Mouse (Mus musculus) liver, embryonic 14.5 days (tissue): ENCODE data around the gene Amotl2. TPM values are rescaled to one million over a fixed set of nuclear protein-coding genes. Genes with fewer than 3 reads are reported as not detected.

Experiments
- ATAC-seq: fragments of 200-750 bp; cut with Nextera tagmentation; 2 replicates; pipeline ENCODE4 v1.8.0; 2017; ENCODE audit warnings: moderate number of reproducible peaks, mild to moderate bottlenecking, moderate library complexity; ENCODE audit not compliant: insufficient read depth
- DNase-seq, 3 experiments: peaks; one replicate each; pipeline ENCODE4 v3.0.0-alpha.2; 2012 to 2013; ENCODE audit warnings: low read depth in 3 of 3, low spot score in 3 of 3
- H3K27ac ChIP-seq: fragments of 300-500 bp; sonication (generic); 2 replicates; pipeline ENCODE4 v1.5.1; 2014; ENCODE audit warnings: moderate library complexity, mild to moderate bottlenecking, control low read depth, inconsistent platforms
- H3K27me3 ChIP-seq: fragments of 300-500 bp; sonication (generic); 2 replicates; pipeline ENCODE4 v1.6.1; 2014; ENCODE audit warnings: mild to moderate bottlenecking, low read length, moderate library complexity; ENCODE audit not compliant: control insufficient read depth, insufficient read depth
- H3K36me3 ChIP-seq: fragments of 300-500 bp; sonication (generic); replicated peaks from 2 replicates; pipeline ENCODE4 v1.6.1; 2014; ENCODE audit warnings: low read depth; ENCODE audit not compliant: control insufficient read depth, insufficient read depth
- H3K4me1 ChIP-seq, 2 experiments: fragments of 200-500 bp in 1 of 2; fragments of 300-500 bp in 1 of 2; sonication (generic) in 1 of 2; replicated peaks; 2 replicates each; pipeline ENCODE4 v1.6.1; 2012 to 2014; ENCODE audit warnings: antibody characterized with exemption in 1 of 2, inconsistent platforms in 1 of 2, low read length in 1 of 2; ENCODE audit not compliant: control insufficient read depth in 2 of 2, insufficient read depth in 2 of 2
- H3K4me2 ChIP-seq: fragments of 300-500 bp; sonication (generic); 2 replicates; pipeline ENCODE4 v1.6.1; 2014; ENCODE audit warnings: low read depth, mild to moderate bottlenecking, control low read depth, moderate library complexity
- H3K4me3 ChIP-seq, 2 experiments: fragments of 200-500 bp in 1 of 2; fragments of 300-500 bp in 1 of 2; sonication (generic) in 1 of 2; 2 replicates each; pipeline ENCODE4 v1.5.1; 2012 to 2014; ENCODE audit warnings: low read depth in 2 of 2, low read length in 2 of 2, mild to moderate bottlenecking in 2 of 2, control low read depth in 1 of 2, inconsistent platforms in 1 of 2, moderate library complexity in 1 of 2; ENCODE audit not compliant: insufficient read depth in 1 of 2
- H3K9ac ChIP-seq: fragments of 300-500 bp; sonication (generic); replicated peaks from 2 replicates; pipeline ENCODE4 v1.6.1; 2014; ENCODE audit warnings: mild to moderate bottlenecking, control low read depth, moderate library complexity
- H3K9me3 ChIP-seq: fragments of 300-500 bp; sonication (generic); 2 replicates; pipeline ENCODE4 v1.6.1; 2016; ENCODE audit warnings: low read length, mixed read lengths; ENCODE audit not compliant: control insufficient read depth
- CTCF ChIP-seq: IDR thresholded peaks from 2 replicates; pipeline ENCODE4 v1.5.1; 2016; ENCODE audit warnings: antibody characterized with exemption, low read depth, control low read depth
- EP300 ChIP-seq: IDR thresholded peaks from 2 replicates; pipeline ENCODE4 v1.6.1; 2016; ENCODE audit warnings: antibody characterized with exemption, low read depth
- WGBS: fragments of 180-500 bp; shearing (Covaris S2); extraction: QIAGEN DNeasy Blood & Tissue Kit; methylation state at CpG from one replicate; pipeline ENCODE4 v1.1.7; 2014; ENCODE audit not compliant: insufficient replicate concordance; 5-methylcytosine and 5-hydroxymethylcytosine counted together
- polyA plus RNA-seq, 2 experiments: library from polyadenylated mRNA; depleted of rRNA in 1 of 2; stranded (reverse) in 1 of 2; unstranded in 1 of 2; fragments of >200 nt; fragmentation: Nextera tagmentation in 1 of 2; extraction: Ambion mirVana in 1 of 2; gene quantifications; 2 replicates each; pipeline versions ENCODE4 v1.2.1 to v1.2.3; 2012 to 2014

The Amotl2 gene
- polyA plus RNA-seq (2012; rRNA removed) (2.1 and 2.6 TPM in 2 replicates), polyA plus RNA-seq (2014; fragmentation: Nextera tagmentation; extraction: Ambion mirVana) (2.5 and 3.0 TPM in 2 replicates)

DNA sequence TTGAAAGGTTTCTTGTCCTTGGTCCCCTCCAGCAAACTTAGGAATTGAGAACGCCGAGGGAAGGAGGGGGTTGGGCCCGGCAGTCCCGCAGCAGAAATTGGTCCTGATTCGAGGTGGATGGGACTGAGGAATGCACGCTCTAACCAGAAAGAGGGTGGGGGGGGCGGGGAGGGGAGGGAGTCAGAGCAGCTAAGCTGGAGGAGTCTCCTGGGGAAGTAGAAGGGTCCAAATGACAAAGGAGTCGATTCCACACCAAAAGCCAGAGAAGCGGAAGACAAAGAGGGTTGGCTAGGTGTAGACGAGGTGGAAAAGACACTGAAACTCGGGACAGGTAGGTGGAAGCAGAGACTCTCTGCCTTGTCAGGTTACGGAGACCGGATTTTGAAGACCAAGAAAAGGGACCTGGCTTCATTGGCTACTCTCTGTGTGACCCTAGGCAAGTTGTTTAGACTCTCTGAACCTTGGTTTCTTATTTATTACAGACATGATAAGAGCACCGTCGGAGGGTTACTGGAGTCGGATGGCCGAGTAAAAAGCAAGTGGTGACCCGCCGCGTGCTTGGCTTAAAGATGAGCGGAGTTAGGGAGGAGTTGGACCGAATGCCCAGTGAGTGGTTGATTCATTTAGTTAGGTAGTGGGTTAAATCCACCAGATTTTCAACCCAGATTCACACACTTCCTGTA, at the start of gene Amotl2:
Amotl2 (plus strand) TSS at position 192 of the 683 bp plus-strand sequence.
- Histone ChIP-seq H3K9me3 (no peaks in the 10 kb centered on the region), H3K27me3 (peaks cover 40% of the 10 kb centered on the region), H3K4me2 (peak within 1 kb of the TSS; percentile 45), H3K36me3 (no peaks in the 10 kb centered on the region), H3K4me3 (peak within 1 kb of the TSS; percentile 57 to 61), H3K9ac (no peak within 1 kb of the TSS), H3K4me1 (peaks cover 0 to 5% of the 10 kb centered on the region in 2 experiments; a peak in 2 of 4 replicates), H3K27ac (no peak within 1 kb of the TSS)
- DNase-seq (no peak), ATAC-seq (no peak)
- TF ChIP-seq CTCF, result no peak
- no peak for TF ChIP-seq EP300
- 6% methylated on average over 22 of the region's 22 CpGs for WGBS

DNA sequence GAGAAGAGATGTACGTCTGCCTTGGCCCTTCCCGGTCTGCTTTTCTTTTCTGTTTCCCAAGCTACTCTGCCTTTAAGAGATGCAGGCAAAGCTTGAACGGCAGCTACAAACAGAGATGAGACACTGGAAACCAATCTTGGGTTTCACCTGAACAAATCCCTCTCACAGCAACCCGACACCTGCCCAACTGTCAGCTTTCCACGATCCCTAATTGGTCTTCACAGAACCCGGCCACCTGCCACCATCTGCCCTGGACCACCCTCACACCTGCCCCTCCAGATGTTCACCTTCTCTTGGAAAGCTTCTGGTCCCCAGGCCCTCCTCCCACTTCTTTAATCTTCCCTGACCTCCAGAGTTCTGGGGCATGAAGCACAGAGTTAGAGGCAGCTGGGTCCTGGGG, 48.4 kb upstream of the Amotl2 start:
- DNase-seq (no peak), ATAC-seq (no peak)
- 53% methylated on average over 6 of the region's 6 CpGs for WGBS
- H3K27me3 ChIP-seq, result no peaks in the 10 kb centered on the region
- no peak overlapping the region for H3K4me2 ChIP-seq
- H3K4me3 ChIP-seq, result no peak overlapping the region
- no peak overlapping the region for H3K27ac ChIP-seq
- no peaks in the 10 kb centered on the region for H3K9me3 ChIP-seq
- no peak overlapping the region for H3K9ac ChIP-seq
- H3K4me1 ChIP-seq, result no peaks in the 10 kb centered on the region
- no peaks in the 10 kb centered on the region for H3K36me3 ChIP-seq
- TF ChIP-seq CTCF (no peak), EP300 (no peak)

DNA sequence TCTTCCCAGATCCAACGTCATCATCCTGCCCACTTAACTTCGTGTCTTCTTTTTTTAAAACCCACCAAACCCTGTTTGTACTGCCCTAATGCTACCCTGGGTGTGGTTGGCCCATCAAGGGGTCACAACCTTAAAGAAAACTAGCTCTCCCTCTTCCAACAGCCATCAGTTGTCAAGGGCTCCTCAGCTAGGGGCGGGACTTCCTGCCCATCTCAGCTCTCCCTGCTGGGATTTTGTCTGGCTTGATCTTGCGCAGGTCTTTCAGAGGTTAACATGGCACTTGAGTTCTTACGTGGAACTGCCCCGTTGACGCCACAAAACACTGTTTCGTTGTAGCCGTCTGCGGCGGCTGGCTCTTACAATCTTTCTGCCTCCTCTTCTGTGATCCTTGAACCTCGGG, 47.6 kb upstream of the Amotl2 start:
- DNase-seq, result no peak
- ATAC-seq, result no peak
- H3K9ac ChIP-seq, result no peak overlapping the region
- WGBS, result 73% methylated on average over 12 of the region's 12 CpGs
- no peak overlapping the region for H3K27ac ChIP-seq
- no peaks in the 10 kb centered on the region for H3K36me3 ChIP-seq
- H3K4me2 ChIP-seq, result no peak overlapping the region
- no peaks in the 10 kb centered on the region for H3K9me3 ChIP-seq
- H3K4me3 ChIP-seq, result no peak overlapping the region
- TF ChIP-seq EP300 (no peak), CTCF (no peak)
- H3K4me1 ChIP-seq, result no peaks in the 10 kb centered on the region
- no peaks in the 10 kb centered on the region for H3K27me3 ChIP-seq

DNA sequence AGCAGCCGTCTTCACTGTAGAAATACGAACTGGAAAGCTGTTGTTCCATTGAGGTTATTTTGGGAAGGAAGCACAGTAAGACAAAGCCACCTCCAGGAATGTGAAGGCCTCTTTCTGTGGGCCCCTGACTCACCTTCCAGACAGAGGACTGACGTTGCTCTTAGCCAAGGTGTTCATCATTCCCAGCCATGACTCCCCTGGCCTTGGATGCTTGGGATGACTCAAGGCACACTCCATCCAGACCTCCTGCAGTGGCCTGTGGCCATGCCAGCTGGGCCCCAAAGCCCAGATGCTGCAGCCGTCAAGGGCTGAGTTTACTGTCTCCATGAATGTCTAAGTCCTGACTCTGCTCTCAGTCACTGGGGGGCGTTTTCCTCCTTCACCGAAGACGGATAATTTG, 43.1 kb upstream of the Amotl2 start:
- Histone ChIP-seq H3K36me3 (no peaks in the 10 kb centered on the region), H3K27ac (no peak overlapping the region), H3K4me1 (no peaks in the 10 kb centered on the region), H3K27me3 (no peaks in the 10 kb centered on the region), H3K9me3 (no peaks in the 10 kb centered on the region), H3K4me2 (no peak overlapping the region), H3K9ac (no peak overlapping the region), H3K4me3 (no peak overlapping the region)
- DNase-seq (no peak), ATAC-seq (no peak)
- WGBS, result 56% methylated on average over 7 of the region's 7 CpGs
- no peak for TF ChIP-seq CTCF
- TF ChIP-seq EP300, result no peak

DNA sequence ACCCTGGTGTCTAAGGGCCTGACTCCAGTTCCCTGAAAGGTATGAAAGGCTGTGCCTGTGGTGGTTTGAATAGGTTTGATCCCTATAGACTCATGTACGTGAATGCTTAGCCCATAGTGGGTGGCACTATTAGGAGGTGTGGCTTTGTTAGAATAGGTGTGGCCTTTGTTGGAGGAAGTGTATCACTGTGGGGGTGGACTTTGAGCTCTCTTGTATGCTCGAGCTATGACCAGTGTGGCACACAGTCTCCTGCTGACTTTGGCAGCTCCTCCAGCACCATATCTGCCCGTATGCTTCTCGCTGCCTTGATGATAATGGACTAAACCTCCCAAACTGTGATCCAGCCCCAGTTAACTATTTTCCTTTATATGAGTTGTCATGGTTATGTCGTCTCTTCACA, 40.5 kb upstream of the Amotl2 start:
- Histone ChIP-seq H3K4me1 (no peaks in the 10 kb centered on the region), H3K36me3 (no peaks in the 10 kb centered on the region), H3K4me2 (no peak overlapping the region), H3K9me3 (no peaks in the 10 kb centered on the region), H3K9ac (no peak overlapping the region), H3K27ac (no peak overlapping the region), H3K4me3 (no peak overlapping the region), H3K27me3 (no peaks in the 10 kb centered on the region)
- ATAC-seq (no peak), DNase-seq (no peak)
- no peak for TF ChIP-seq CTCF
- TF ChIP-seq EP300, result no peak
- WGBS, result 60% methylated on average over 5 of the region's 5 CpGs
